Mouse (Mus musculus): ENCODE results near the gene Ewsr1. TPM values are rescaled to one million over a fixed set of nuclear protein-coding genes. Genes with fewer than 3 reads are reported as not detected.

The Ewsr1 gene
- total and polyA plus RNA-seq, 3 experiments, result 452 to 1,336 (median 570) TPM

GRCm38 (mm10) chr11:5065056-5065821, 33.8 kb downstream of the Ewsr1 start, which contains the start of gene Gas2l1 (continued):
- TF ChIP-seq MEF2A (IDR thresholded peaks at IDR 0.05; ENCODE audit: extremely low read depth, insufficient replicate concordance, low read depth, low read length, poor library complexity, severe bottlenecking), result no peak
- no peak; the same call in 1 of the 2 replicates for TF ChIP-seq MAX (IDR thresholded peaks at IDR 0.05; ENCODE audit: low read length)
- TF ChIP-seq GABPA (IDR thresholded peaks at IDR 0.05; ENCODE audit: low read depth, low read length), result no peak
- TF ChIP-seq POLR2AphosphoS5 (IDR thresholded peaks at IDR 0.05; ENCODE audit: borderline replicate concordance, low read depth, low read length), result no peak
- peak; percentile 20; the same call in 1 of the 2 replicates for TF ChIP-seq MAZ (IDR thresholded peaks at IDR 0.05; ENCODE audit: low read depth, low read length)
- TF ChIP-seq SMC3 (IDR thresholded peaks at IDR 0.05; ENCODE audit: low read depth, low read length), result peak; percentile 65

- Histone ChIP-seq H3K79me2 (ENCODE audit: control insufficient read depth, insufficient read depth, low read length, poor library complexity) (peaks cover 6% of the 10 kb centered on the region), H3K27me3 (ENCODE audit: control insufficient read depth in 1 of 2, insufficient read depth in 2 of 2, low read length in 2 of 2) (no peaks in the 10 kb centered on the region), H3K9me3 (replicated peaks; ENCODE audit: insufficient read depth, low read length) (no peaks in the 10 kb centered on the region), H3K4me3 (ENCODE audit: control insufficient read depth in 1 of 2, insufficient read depth in 1 of 2, low read depth in 2 of 2, low read length in 2 of 2) (peak overlapping the region; percentile 72 to 86), H3K9ac (ENCODE audit: control insufficient read depth, low read depth, low read length, poor library complexity, severe bottlenecking) (peak overlapping the region; percentile 77), H3K36me3 (ENCODE audit: control insufficient read depth in 1 of 2, insufficient read depth in 2 of 2, low read length in 2 of 2) (peaks cover under 1 to 27% of the 10 kb centered on the region in 2 experiments), H3K4me1 (ENCODE audit: control insufficient read depth in 1 of 2, insufficient read depth in 2 of 2, low read length in 2 of 2) (peaks cover 6 to 30% of the 10 kb centered on the region in 2 experiments), H3K27ac (ENCODE audit: control insufficient read depth, low read depth, low read length) (peak overlapping the region; percentile 6; the same call in 1 of the 2 replicates)
- peak; percentile 70 for DNase-seq (ENCODE audit: low read depth, low spot score)
- TF ChIP-seq CHD1 (IDR thresholded peaks at IDR 0.05; ENCODE audit: low read depth, low read length) (0 out of 2 replicates have a peak, but pooled peaks have one; percentile 3), MAX (IDR thresholded peaks at IDR 0.05; ENCODE audit: low read length) (peak; percentile 39), TAL1 (IDR thresholded peaks at IDR 0.05; ENCODE audit: low read length) (no peak)
Observed at GRCm38 (mm10) chr11:5064282-5065055, 34.6 kb downstream of the Ewsr1 start.

DNA sequence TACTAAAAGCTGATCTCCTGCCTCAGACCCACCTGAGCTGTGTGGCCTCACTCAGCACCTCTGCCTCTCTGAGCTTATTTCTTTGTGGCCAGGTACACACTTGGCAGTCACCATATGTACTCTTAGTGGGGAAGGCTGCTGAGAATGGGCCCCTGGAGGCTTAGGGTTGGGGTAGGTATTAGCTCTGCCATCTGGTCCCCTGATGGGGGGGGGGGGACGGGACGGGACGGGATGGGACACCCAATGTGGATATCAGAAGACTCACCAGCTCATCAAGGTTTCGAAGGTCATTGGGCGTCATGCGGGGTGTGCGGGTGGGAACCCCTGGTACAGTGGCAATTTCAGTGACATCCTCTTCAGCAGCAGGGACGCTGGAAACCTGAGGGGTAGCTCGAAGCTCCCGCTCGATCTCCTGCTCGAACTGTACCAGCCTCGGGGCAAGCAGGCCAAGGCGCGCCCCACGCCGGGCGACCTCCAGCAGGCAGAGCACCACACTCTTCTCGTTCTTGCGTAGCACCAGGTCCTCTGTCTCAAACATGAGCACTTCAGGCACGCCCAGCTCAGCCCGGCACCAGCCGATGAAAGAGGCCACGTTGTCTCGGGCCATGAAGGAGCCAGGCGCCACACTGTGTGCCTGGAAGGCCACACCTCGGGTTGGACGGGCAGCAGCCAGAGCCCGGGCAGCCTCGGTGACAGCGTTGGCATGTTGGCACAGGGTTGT, 35.3 kb downstream of the Ewsr1 start:
- peaks cover 6% of the 10 kb centered on the region for H3K79me2 ChIP-seq (ENCODE audit: control insufficient read depth, insufficient read depth, low read length, poor library complexity)
- H3K27ac ChIP-seq (ENCODE audit: control insufficient read depth, low read depth, low read length), result no peak overlapping the region
- H3K9me3 ChIP-seq (replicated peaks; ENCODE audit: insufficient read depth, low read length), result no peaks in the 10 kb centered on the region
- peaks cover 0 to 2% of the 10 kb centered on the region in 2 experiments; a peak in 2 of 4 replicates for H3K27me3 ChIP-seq (ENCODE audit: control insufficient read depth in 1 of 2, insufficient read depth in 2 of 2, low read length in 2 of 2)
- peak overlapping the region; percentile 77; the same call in 1 of the 2 replicates for H3K9ac ChIP-seq (ENCODE audit: control insufficient read depth, low read depth, low read length, poor library complexity, severe bottlenecking)
- no peak for TF ChIP-seq ZC3H11A (IDR thresholded peaks at IDR 0.05; ENCODE audit: low read depth, low read length)
- TF ChIP-seq MEF2A (IDR thresholded peaks at IDR 0.05; ENCODE audit: extremely low read depth, insufficient replicate concordance, low read depth, low read length, poor library complexity, severe bottlenecking), result no peak
- TF ChIP-seq POLR2A (IDR thresholded peaks at IDR 0.05; ENCODE audit: control insufficient read depth in 1 of 2, insufficient read depth in 1 of 2, low read depth in 1 of 2, low read length in 2 of 2, poor library complexity in 1 of 2), result no peak
- no peak for TF ChIP-seq EP300 (IDR thresholded peaks at IDR 0.05; ENCODE audit: low read depth in 1 of 2, low read length in 2 of 2)
- TF ChIP-seq MYB (IDR thresholded peaks at IDR 0.05; ENCODE audit: low read depth, low read length), result no peak
- no peak for TF ChIP-seq TAL1 (IDR thresholded peaks at IDR 0.05; ENCODE audit: low read length)
- no peak for TF ChIP-seq MAX (IDR thresholded peaks at IDR 0.05; ENCODE audit: low read length)
- TF ChIP-seq MAZ (IDR thresholded peaks at IDR 0.05; ENCODE audit: low read depth, low read length), result no peak
- no peak for TF ChIP-seq CHD2 (IDR thresholded peaks at IDR 0.05; ENCODE audit: low read length)
- TF ChIP-seq SIN3A (IDR thresholded peaks at IDR 0.05; ENCODE audit: low read length), result no peak
- no peak for TF ChIP-seq CTCF (IDR thresholded peaks at IDR 0.05 in 2 of 3, conservative IDR thresholded peaks at IDR 0.05 in 1 of 3; ENCODE audit: control insufficient read depth in 1 of 3, insufficient read depth in 1 of 3, low read depth in 2 of 3, low read length in 3 of 3, poor library complexity in 1 of 3, severe bottlenecking in 1 of 3)
- no peak for TF ChIP-seq UBTF (IDR thresholded peaks at IDR 0.05; ENCODE audit: borderline replicate concordance, insufficient read depth, low read depth, low read length)
- TF ChIP-seq RAD21 (IDR thresholded peaks at IDR 0.05; ENCODE audit: low read depth, low read length), result no peak
- TF ChIP-seq GATA1 (IDR thresholded peaks at IDR 0.05; ENCODE audit: low read depth, low read length), result no peak
- TF ChIP-seq BHLHE40 (IDR thresholded peaks at IDR 0.05; ENCODE audit: borderline replicate concordance, low read depth, low read length), result no peak
- no peak for TF ChIP-seq TBP (IDR thresholded peaks at IDR 0.05; ENCODE audit: low read depth, low read length)
- TF ChIP-seq MXI1 (IDR thresholded peaks at IDR 0.05; ENCODE audit: low read depth, low read length), result no peak
- no peak for TF ChIP-seq USF2 (IDR thresholded peaks at IDR 0.05; ENCODE audit: borderline replicate concordance in 1 of 2, insufficient read depth in 1 of 2, low read depth in 1 of 2, low read length in 2 of 2)
- no peak for TF ChIP-seq NELFE (IDR thresholded peaks at IDR 0.05; ENCODE audit: low read depth, low read length)
- no peak for TF ChIP-seq SMC3 (IDR thresholded peaks at IDR 0.05; ENCODE audit: low read depth, low read length)
- no peak for DNase-seq (ENCODE audit: low read depth, low spot score)
- peaks cover 4 to 27% of the 10 kb centered on the region in 2 experiments for H3K4me1 ChIP-seq (ENCODE audit: control insufficient read depth in 1 of 2, insufficient read depth in 2 of 2, low read length in 2 of 2)
- peak overlapping the region in 1 of 2 experiments; percentile 72; a peak in 2 of 4 replicates for H3K4me3 ChIP-seq (ENCODE audit: control insufficient read depth in 1 of 2, insufficient read depth in 1 of 2, low read depth in 2 of 2, low read length in 2 of 2)
- peaks cover 0 to 19% of the 10 kb centered on the region in 2 experiments; a peak in 3 of 4 replicates for H3K36me3 ChIP-seq (ENCODE audit: control insufficient read depth in 1 of 2, insufficient read depth in 2 of 2, low read length in 2 of 2)
